ENCODE assay signal across 22 mouse cellular contexts in the genomic region with DNA sequence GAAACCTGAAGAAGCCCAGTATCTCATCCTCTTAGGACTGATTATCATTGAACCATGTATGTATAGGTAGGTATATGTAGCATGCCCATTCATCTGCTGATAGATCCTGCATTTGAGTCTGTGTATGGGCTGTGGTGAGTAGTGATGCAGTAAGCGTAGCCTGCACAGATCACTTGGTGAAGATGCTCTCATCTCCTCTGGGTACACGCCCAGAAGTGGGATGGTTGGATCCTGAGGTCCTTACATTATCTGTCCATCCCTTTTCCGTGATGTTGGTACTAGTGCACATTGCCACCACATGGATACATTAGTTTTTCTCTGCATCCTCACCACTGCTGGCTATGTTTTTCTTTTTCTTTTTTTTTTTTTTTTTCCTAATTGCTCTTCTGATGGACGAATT. TPM values are rescaled to one million over a fixed set of nuclear protein-coding genes. Genes with fewer than 3 reads are reported as not detected.
DNase-seq lines count a peak whose midpoint lies in the region; ATAC-seq and TF ChIP-seq lines count a peak whose summit lies in the region.
"Had no signal": no experiment of that assay in that cellular context is flagged by ENCODE, and none has a peak within 500 bp of the region (broad histone marks: within the 10 kb centered on the region; RNA-seq: fewer than 3 reads in every experiment).

No protein-coding gene starts in this region.

- no peak overlapping the region for H3K4me3 ChIP-seq in stomach, embryonic 15.5 days (replicated peaks)
- no peak overlapping the region for H3K4me3 ChIP-seq in stomach, postnatal 0 days (ENCODE audit: low read depth, low read length)
- H3K4me3 ChIP-seq in liver, embryonic 15.5 days (replicated peaks) = no peak overlapping the region
- H3K4me3 ChIP-seq in forebrain, embryonic 11.5 days (ENCODE audit: low read depth, low read length) = no peak overlapping the region
- H3K4me3 ChIP-seq: forebrain, embryonic 10.5 days; heart, embryonic 10.5 days; hindbrain, embryonic 10.5 days; midbrain, embryonic 12.5 days had no signal

- no peaks in the 10 kb centered on the region for H3K4me1 ChIP-seq in stomach, embryonic 15.5 days
- H3K4me1 ChIP-seq in stomach, postnatal 0 days (replicated peaks; ENCODE audit: control insufficient read depth, insufficient read depth) = no peaks in the 10 kb centered on the region
- H3K4me1 ChIP-seq in liver, embryonic 15.5 days (replicated peaks) = peaks cover 42% of the 10 kb centered on the region
- H3K4me1 ChIP-seq in forebrain, embryonic 11.5 days (replicated peaks; ENCODE audit: control insufficient read depth, insufficient read depth, low read length) = no peaks in the 10 kb centered on the region
- H3K4me1 ChIP-seq: forebrain, embryonic 10.5 days; heart, embryonic 10.5 days; hindbrain, embryonic 10.5 days; midbrain, embryonic 12.5 days had no signal

- no peak overlapping the region for H3K27ac ChIP-seq in stomach, embryonic 15.5 days
- H3K27ac ChIP-seq in stomach, postnatal 0 days (replicated peaks) = no peak overlapping the region
- H3K27ac ChIP-seq in liver, embryonic 15.5 days (replicated peaks) = peak overlapping the region; percentile 93
- H3K27ac ChIP-seq in forebrain, embryonic 11.5 days (ENCODE audit: low read depth, low read length) = no peak overlapping the region
- H3K27ac ChIP-seq: forebrain, embryonic 10.5 days; heart, embryonic 10.5 days; hindbrain, embryonic 10.5 days; kidney, postnatal 0 days; midbrain, embryonic 12.5 days had no signal

- WGBS in stomach, embryonic 15.5 days = 90% methylated on average over 4 of the region's 4 CpGs
- 93% methylated on average over 4 of the region's 4 CpGs for WGBS in stomach, postnatal 0 days
- 55% methylated on average over 4 of the region's 4 CpGs for WGBS in liver, embryonic 15.5 days (ENCODE audit: insufficient replicate concordance)
- WGBS in forebrain, embryonic 11.5 days = 96% methylated on average over 4 of the region's 4 CpGs

- DNase-seq in stomach, postnatal 0 days (ENCODE audit: low spot score) = no peak
- DNase-seq in forebrain, embryonic 11.5 days (ENCODE audit: low spot score) = no peak
- DNase-seq in thymus, postnatal 36 days = no peak
- DNase-seq in left cerebral cortex, postnatal 36 days (ENCODE audit: low spot score in 2 of 2) = no peak
- DNase-seq: adrenal gland, adult 8-10 months; cerebellum, adult 8-10 months; heart, postnatal 10 days; kidney, adult 2 months; layer of hippocampus, adult 9-11 months; lung, adult 18-20 months; lung, postnatal 10 days; thymus, postnatal 25 days had no signal

- H3K27me3 ChIP-seq in stomach, embryonic 15.5 days (replicated peaks) = no peaks in the 10 kb centered on the region
- H3K27me3 ChIP-seq in stomach, postnatal 0 days (ENCODE audit: control insufficient read depth, insufficient read depth, low read length) = no peaks in the 10 kb centered on the region
- H3K27me3 ChIP-seq in liver, embryonic 15.5 days = no peaks in the 10 kb centered on the region
- H3K27me3 ChIP-seq in forebrain, embryonic 11.5 days (ENCODE audit: control insufficient read depth, insufficient read depth, low read length) = no peaks in the 10 kb centered on the region
- H3K27me3 ChIP-seq: midbrain, embryonic 12.5 days had no signal

- H3K9ac ChIP-seq in stomach, embryonic 15.5 days = no peak overlapping the region
- no peak overlapping the region for H3K9ac ChIP-seq in stomach, postnatal 0 days (ENCODE audit: low read length)
- no peak overlapping the region for H3K9ac ChIP-seq in liver, embryonic 15.5 days
- no peak overlapping the region for H3K9ac ChIP-seq in forebrain, embryonic 11.5 days (ENCODE audit: low read length)
- H3K9ac ChIP-seq: midbrain, embryonic 12.5 days had no signal

- peak; percentile 65; the same call in 1 of the 2 replicates for ATAC-seq in stomach, embryonic 15.5 days (ENCODE audit: insufficient read depth, low FRiP score, low read depth)
- ATAC-seq in stomach, postnatal 0 days (ENCODE audit: low FRiP score, low TSS enrichment) = no peak
- ATAC-seq in erythroid progenitor cell, adult 5-6 weeks (replicated peaks; ENCODE audit: low FRiP score, poor library complexity, severe bottlenecking) = peak; percentile 80
- ATAC-seq in liver, embryonic 15.5 days (ENCODE audit: insufficient read depth) = peak; percentile 87
- ATAC-seq in forebrain, embryonic 11.5 days (replicated peaks; ENCODE audit: low FRiP score) = no peak
- ATAC-seq: activated CD4-positive, CD25-positive, alpha-beta regulatory T cell, adult 4 months; hindbrain, embryonic 16.5 days had no signal

- peaks cover 11% of the 10 kb centered on the region; the same call in 1 of the 2 replicates for H3K36me3 ChIP-seq in stomach, embryonic 15.5 days
- peaks cover 5% of the 10 kb centered on the region; the same call in 1 of the 2 replicates for H3K36me3 ChIP-seq in stomach, postnatal 0 days (ENCODE audit: control insufficient read depth, insufficient read depth, low read length)
- H3K36me3 ChIP-seq in liver, embryonic 15.5 days (replicated peaks) = peaks cover 50% of the 10 kb centered on the region
- H3K36me3 ChIP-seq in forebrain, embryonic 11.5 days (ENCODE audit: control insufficient read depth, insufficient read depth, low read length) = no peaks in the 10 kb centered on the region; the same call in 1 of the 2 replicates

- TF ChIP-seq EP300 in stomach, postnatal 0 days (optimal IDR thresholded peaks at IDR 0.05) = no peak

- intact Hi-C loops in left cerebral cortex, postnatal 36 days (cut with DNase I) = no loop called here

- H3K9me3 ChIP-seq in stomach, embryonic 15.5 days = no peaks in the 10 kb centered on the region
- no peaks in the 10 kb centered on the region for H3K9me3 ChIP-seq in stomach, postnatal 0 days (ENCODE audit: control insufficient read depth, low read length)
- no peaks in the 10 kb centered on the region for H3K9me3 ChIP-seq in liver, embryonic 15.5 days (replicated peaks)
- no peaks in the 10 kb centered on the region for H3K9me3 ChIP-seq in forebrain, embryonic 11.5 days (ENCODE audit: control insufficient read depth, low read length)
- H3K9me3 ChIP-seq: forebrain, embryonic 10.5 days; heart, embryonic 10.5 days; hindbrain, embryonic 10.5 days; midbrain, embryonic 12.5 days had no signal

- H3K4me2 ChIP-seq in stomach, embryonic 15.5 days = no peak overlapping the region
- H3K4me2 ChIP-seq in stomach, postnatal 0 days (replicated peaks; ENCODE audit: low read depth) = no peak overlapping the region
- H3K4me2 ChIP-seq in liver, embryonic 15.5 days = peak overlapping the region; percentile 19
- H3K4me2 ChIP-seq in forebrain, embryonic 11.5 days (ENCODE audit: low read depth, low read length, severe bottlenecking) = no peak overlapping the region
- H3K4me2 ChIP-seq: midbrain, embryonic 12.5 days had no signal

- no peak for TF ChIP-seq CTCF in stomach, postnatal 0 days (IDR thresholded peaks at IDR 0.05; ENCODE audit: low read depth)

RNA-seq across cellular contexts. Expression of a gene that starts 19.5 kb away (rescaled TPM):
- polyA plus RNA-seq in stomach, embryonic 15.5 days (2015; fragmentation: Nextera tagmentation; extraction: Ambion mirVana) = 91.6 and 98.1 TPM in 2 replicates
- polyA plus RNA-seq in stomach, postnatal 0 days (2015; fragmentation: Nextera tagmentation; extraction: Ambion mirVana) = 98.1 and 106 TPM in 2 replicates
- 137 and 168 TPM in 2 replicates for total RNA-seq in erythroid progenitor cell, adult 5-6 weeks (2015; ENCODE audit: low replicate concordance)
- 49.8 and 56.7 TPM in 2 replicates for total RNA-seq in erythroid progenitor cell, adult 5-6 weeks (2017; ENCODE audit: low replicate concordance)
- polyA plus RNA-seq in liver, embryonic 15.5 days (2015; fragmentation: Nextera tagmentation; extraction: Ambion mirVana) = 78.7 and 79.7 TPM in 2 replicates
- polyA plus RNA-seq in forebrain, embryonic 11.5 days (2014; fragmentation: Nextera tagmentation; extraction: Ambion mirVana) = 106 and 117 TPM in 2 replicates
- total RNA-seq in left cerebral cortex, postnatal 36 days (2021) = 10 to 100 TPM; 84.8 to 97.0 TPM

RNA-seq across cellular contexts. Expression of a gene that starts 26.9 kb away (rescaled TPM):
- polyA plus RNA-seq in stomach, embryonic 15.5 days (2015; fragmentation: Nextera tagmentation; extraction: Ambion mirVana) = 88.2 and 91.1 TPM in 2 replicates
- polyA plus RNA-seq in stomach, postnatal 0 days (2015; fragmentation: Nextera tagmentation; extraction: Ambion mirVana) = 54.0 and 56.2 TPM in 2 replicates
- total RNA-seq in erythroid progenitor cell, adult 5-6 weeks (2015; ENCODE audit: low replicate concordance) = 167 and 177 TPM in 2 replicates
- 158 and 226 TPM in 2 replicates for total RNA-seq in erythroid progenitor cell, adult 5-6 weeks (2017; ENCODE audit: low replicate concordance)
- polyA plus RNA-seq in liver, embryonic 15.5 days (2015; fragmentation: Nextera tagmentation; extraction: Ambion mirVana) = 52.7 and 53.4 TPM in 2 replicates
- polyA plus RNA-seq in forebrain, embryonic 11.5 days (2014; fragmentation: Nextera tagmentation; extraction: Ambion mirVana) = 126 and 131 TPM in 2 replicates
- total RNA-seq in left cerebral cortex, postnatal 36 days (2021) = 100 to 1,000 TPM; 183 to 199 TPM

Comparison
In these comparisons a context has a peak if more than half of its experiments do, and no peak if none do; other contexts are left out.
1. ATAC-seq: peak in stomach, embryonic 15.5 days (single experiment), erythroid progenitor cell, adult 5-6 weeks (single experiment) and liver, embryonic 15.5 days (single experiment); none in stomach, postnatal 0 days (single experiment) and forebrain, embryonic 11.5 days (single experiment).